Mouse (Mus musculus) hindbrain, embryonic 10.5 days (tissue): ENCODE results near the gene Slc30a9. TPM values are rescaled to one million over a fixed set of nuclear protein-coding genes. Genes with fewer than 3 reads are reported as not detected.
A peak's percentile ranks its signal among the peaks of the same experiment; 100 is the strongest.

Experiments used
- DNase-seq: peaks from one replicate; pipeline ENCODE4 v3.0.0-alpha.2; 2017; ENCODE audit warnings: low spot score
- H3K27ac ChIP-seq: fragments of 300-500 bp; sonication (generic); 2 replicates; pipeline ENCODE4 v1.5.1; 2016; ENCODE audit warnings: mild to moderate bottlenecking, moderate library complexity
- H3K27me3 ChIP-seq: fragments of 300-500 bp; sonication (generic); 2 replicates; pipeline ENCODE4 v1.6.1; 2016; ENCODE audit warnings: mild to moderate bottlenecking; ENCODE audit not compliant: poor library complexity, insufficient read depth, severe bottlenecking
- H3K36me3 ChIP-seq: fragments of 300-500 bp; sonication (generic); 2 replicates; pipeline ENCODE4 v1.6.1; 2016; ENCODE audit warnings: mild to moderate bottlenecking, moderate library complexity
- H3K4me1 ChIP-seq: fragments of 300-500 bp; sonication (generic); replicated peaks from 2 replicates; pipeline ENCODE4 v1.6.1; 2016; ENCODE audit warnings: mild to moderate bottlenecking
- H3K4me3 ChIP-seq: fragments of 300-500 bp; sonication (generic); 2 replicates; pipeline ENCODE4 v1.5.1; 2016; ENCODE audit warnings: mild to moderate bottlenecking, moderate library complexity
- H3K9me3 ChIP-seq: fragments of 300-500 bp; sonication (generic); 2 replicates; pipeline ENCODE4 v1.6.1; 2016; ENCODE audit warnings: mild to moderate bottlenecking, moderate library complexity
- WGBS: fragments of 180-500 bp; shearing (Covaris S2); methylation state at CpG from one replicate; pipeline ENCODE4 v1.1.7; 2016; 5-methylcytosine and 5-hydroxymethylcytosine counted together
- polyA plus RNA-seq: library from polyadenylated mRNA; unstranded; fragments of >200 nt; fragmentation: Nextera tagmentation; extraction: Ambion mirVana; gene quantifications from 2 replicates; pipeline ENCODE4 v1.2.1, GENCODE M21; 2016

The Slc30a9 gene
- polyA plus RNA-seq = 102 and 106 TPM in 2 replicates

GRCm38 (mm10) chr5:67306698-67307521 lies at the start of gene Slc30a9:
TSS of gene Slc30a9 (plus strand) at chr5:67306955.
- H3K9me3 ChIP-seq = no peaks in the 10 kb centered on the region
- WGBS = under 1% methylated on average over 83 of the region's 83 CpGs
- peak; percentile 94 for DNase-seq
- H3K4me1 ChIP-seq = peaks cover 17% of the 10 kb centered on the region
- H3K36me3 ChIP-seq = peaks cover 13% of the 10 kb centered on the region; the same call in 1 of the 2 replicates
- peak within 1 kb of the TSS; percentile 96 for H3K27ac ChIP-seq
- H3K4me3 ChIP-seq = peak within 1 kb of the TSS; percentile 95
- no peaks in the 10 kb centered on the region for H3K27me3 ChIP-seq

DNA sequence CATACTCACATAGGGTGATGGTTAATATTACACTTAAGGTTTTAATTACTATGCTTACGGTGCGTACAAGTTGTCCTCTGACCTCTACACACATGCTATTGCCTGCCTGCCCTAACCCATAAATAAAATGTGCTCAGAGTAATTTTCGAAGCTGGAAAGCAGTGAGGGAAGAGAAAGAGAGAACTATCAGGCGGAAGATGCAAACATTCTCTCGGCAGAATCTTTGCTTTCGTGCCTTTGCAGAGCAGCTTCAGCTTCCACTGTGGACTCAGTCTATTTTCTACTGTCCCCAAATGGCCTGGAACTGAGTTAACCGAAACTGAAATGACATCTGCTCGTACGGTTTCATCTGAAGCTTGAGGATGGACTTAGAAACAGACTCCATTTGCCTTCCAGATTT lies 48.3 kb upstream of the Slc30a9 start:
- Histone ChIP-seq H3K9me3 (no peaks in the 10 kb centered on the region), H3K27me3 (peaks cover 3% of the 10 kb centered on the region; the same call in 1 of the 2 replicates), H3K36me3 (peaks cover 14% of the 10 kb centered on the region), H3K4me1 (peaks cover 20% of the 10 kb centered on the region), H3K27ac (no peak overlapping the region), H3K4me3 (no peak overlapping the region)
- no peak for DNase-seq
- 88% methylated on average over 9 of the region's 9 CpGs for WGBS

GRCm38 (mm10) chr5:67260159-67260530 lies 46.6 kb upstream of the Slc30a9 start:
- Histone ChIP-seq H3K27me3 (peaks cover 3% of the 10 kb centered on the region; the same call in 1 of the 2 replicates), H3K9me3 (no peaks in the 10 kb centered on the region), H3K4me3 (peak overlapping the region; percentile 70), H3K36me3 (peaks cover 31% of the 10 kb centered on the region), H3K27ac (peak overlapping the region; percentile 93), H3K4me1 (peaks cover 20% of the 10 kb centered on the region)
- no peak for DNase-seq
- under 1% methylated on average over 9 of the region's 9 CpGs for WGBS

DNA sequence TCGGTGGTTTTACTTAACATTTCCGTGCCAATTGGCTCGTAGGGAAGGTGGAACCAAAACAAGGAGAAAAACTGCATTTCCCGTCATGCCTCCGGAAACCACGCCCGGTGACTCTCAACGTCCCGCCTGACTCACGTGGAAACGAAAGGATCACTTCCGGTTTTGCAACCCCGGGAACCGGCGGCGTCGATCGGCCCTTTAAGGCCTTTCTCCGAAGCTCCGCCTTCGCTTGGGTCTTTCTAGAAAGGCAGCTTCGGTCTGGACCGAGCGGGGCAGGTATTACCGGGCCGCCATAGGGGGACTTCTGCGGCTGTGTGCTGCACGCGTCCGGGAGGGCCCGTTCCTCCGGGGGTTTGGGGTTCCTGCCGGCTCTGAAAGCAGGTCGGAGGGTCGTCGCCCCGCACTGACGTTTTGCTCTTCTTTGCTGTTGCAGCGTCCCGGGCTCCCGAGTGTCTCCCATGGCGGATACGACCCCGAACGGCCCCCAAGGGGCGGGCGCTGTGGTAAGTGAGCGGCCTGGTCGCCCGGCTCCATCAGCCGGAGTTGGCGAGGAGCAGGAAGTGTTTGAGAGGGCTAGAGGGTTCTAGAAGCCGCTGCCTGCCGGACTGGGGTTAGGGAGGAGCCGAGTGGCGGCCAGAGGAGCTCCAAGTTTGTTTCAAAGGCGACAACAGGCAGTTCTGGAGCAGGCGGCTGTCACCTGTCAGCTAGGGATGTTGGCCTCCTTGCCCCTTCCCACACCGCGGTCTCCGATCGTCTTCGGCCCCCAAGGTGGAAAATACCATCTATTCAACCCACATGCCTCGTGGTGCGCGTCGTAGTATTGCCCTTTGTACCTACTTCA lies 46.0 kb upstream of the Slc30a9 start, which contains the start of gene Tmem33:
Gene Tmem33 (plus strand): TSS at position 35 of the 841 bp plus-strand sequence.
- Histone ChIP-seq H3K36me3 (peaks cover 37% of the 10 kb centered on the region), H3K9me3 (no peaks in the 10 kb centered on the region), H3K27me3 (no peaks in the 10 kb centered on the region), H3K4me1 (peaks cover 20% of the 10 kb centered on the region), H3K27ac (peak within 1 kb of the TSS; percentile 93), H3K4me3 (peak within 1 kb of the TSS; percentile 70)
- peak; percentile 93 for DNase-seq
- WGBS = under 1% methylated on average over 67 of the region's 67 CpGs

- Histone ChIP-seq H3K27ac (no peak overlapping the region), H3K27me3 (no peaks in the 10 kb centered on the region), H3K4me3 (no peak overlapping the region), H3K36me3 (peaks cover 59% of the 10 kb centered on the region), H3K4me1 (peaks cover 20% of the 10 kb centered on the region), H3K9me3 (no peaks in the 10 kb centered on the region)
- 94% methylated on average over 7 of the region's 7 CpGs for WGBS
- DNase-seq = no peak
Measured at GRCm38 (mm10) chr5:67262964-67263363, 43.8 kb upstream of the Slc30a9 start.

GRCm38 (mm10) chr5:67266106-67266505 lies 40.6 kb upstream of the Slc30a9 start:
- no peak for DNase-seq
- Histone ChIP-seq H3K27ac (no peak overlapping the region), H3K4me1 (peaks cover 15% of the 10 kb centered on the region), H3K9me3 (no peaks in the 10 kb centered on the region), H3K4me3 (no peak overlapping the region), H3K27me3 (no peaks in the 10 kb centered on the region), H3K36me3 (peaks cover 77% of the 10 kb centered on the region)
- 92% methylated on average over 1 of the region's 1 CpGs for WGBS

DNA sequence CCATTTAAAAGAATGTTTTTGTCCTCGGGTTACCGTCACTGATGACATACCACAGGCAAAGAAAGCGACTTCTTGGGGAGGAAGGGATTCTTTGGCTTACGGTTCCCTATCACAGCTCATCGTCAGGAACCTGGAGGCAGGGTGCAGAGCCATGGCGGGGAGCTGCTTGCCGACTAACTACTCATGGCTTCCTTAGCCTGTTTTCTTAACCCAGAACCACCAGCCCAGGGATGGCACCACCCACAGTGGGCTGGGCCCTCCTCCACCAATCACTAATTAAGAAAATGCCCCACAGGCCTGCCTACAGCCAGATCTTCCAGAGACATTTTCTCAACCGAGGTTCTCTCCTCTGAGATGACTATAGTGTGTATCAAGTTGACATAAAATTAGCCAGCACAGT lies 37.4 kb upstream of the Slc30a9 start:
- no peak for DNase-seq
- H3K9me3 ChIP-seq = no peaks in the 10 kb centered on the region
- no peak overlapping the region for H3K4me3 ChIP-seq
- H3K27ac ChIP-seq = no peak overlapping the region
- peaks cover 55% of the 10 kb centered on the region for H3K36me3 ChIP-seq
- no peaks in the 10 kb centered on the region for H3K4me1 ChIP-seq
- 94% methylated on average over 8 of the region's 8 CpGs for WGBS
- no peaks in the 10 kb centered on the region for H3K27me3 ChIP-seq

DNA sequence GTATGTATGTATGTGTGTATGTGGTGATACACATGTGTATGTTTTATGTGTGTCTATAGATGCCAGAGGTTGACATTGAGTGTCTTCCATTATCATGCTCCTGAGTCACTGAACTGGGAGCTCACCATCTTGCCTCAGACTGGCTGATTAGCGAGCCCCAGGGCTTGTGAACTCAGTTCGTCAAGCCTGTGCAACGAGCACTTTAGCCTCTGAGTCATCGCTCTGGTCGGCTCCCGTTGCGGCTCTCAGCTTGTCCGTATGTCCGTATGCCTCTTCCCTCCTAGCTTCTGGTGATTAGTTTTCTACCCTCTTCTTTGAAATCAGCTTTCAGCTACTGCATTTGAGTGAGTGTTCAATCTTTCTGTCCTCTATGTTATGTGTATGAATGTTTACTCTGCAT lies 27.3 kb upstream of the Slc30a9 start:
- DNase-seq = no peak
- no peak overlapping the region for H3K4me3 ChIP-seq
- H3K27ac ChIP-seq = no peak overlapping the region
- H3K9me3 ChIP-seq = no peaks in the 10 kb centered on the region
- H3K4me1 ChIP-seq = no peaks in the 10 kb centered on the region
- H3K27me3 ChIP-seq = no peaks in the 10 kb centered on the region
- H3K36me3 ChIP-seq = peaks cover 71% of the 10 kb centered on the region
- WGBS = 94% methylated on average over 9 of the region's 9 CpGs

DNA sequence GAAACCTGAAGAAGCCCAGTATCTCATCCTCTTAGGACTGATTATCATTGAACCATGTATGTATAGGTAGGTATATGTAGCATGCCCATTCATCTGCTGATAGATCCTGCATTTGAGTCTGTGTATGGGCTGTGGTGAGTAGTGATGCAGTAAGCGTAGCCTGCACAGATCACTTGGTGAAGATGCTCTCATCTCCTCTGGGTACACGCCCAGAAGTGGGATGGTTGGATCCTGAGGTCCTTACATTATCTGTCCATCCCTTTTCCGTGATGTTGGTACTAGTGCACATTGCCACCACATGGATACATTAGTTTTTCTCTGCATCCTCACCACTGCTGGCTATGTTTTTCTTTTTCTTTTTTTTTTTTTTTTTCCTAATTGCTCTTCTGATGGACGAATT lies 26.9 kb upstream of the Slc30a9 start:
- no peak for DNase-seq
- Histone ChIP-seq H3K9me3 (no peaks in the 10 kb centered on the region), H3K36me3 (peaks cover 75% of the 10 kb centered on the region), H3K27me3 (no peaks in the 10 kb centered on the region), H3K27ac (no peak overlapping the region), H3K4me3 (no peak overlapping the region), H3K4me1 (no peaks in the 10 kb centered on the region)
- WGBS = 92% methylated on average over 4 of the region's 4 CpGs

DNA sequence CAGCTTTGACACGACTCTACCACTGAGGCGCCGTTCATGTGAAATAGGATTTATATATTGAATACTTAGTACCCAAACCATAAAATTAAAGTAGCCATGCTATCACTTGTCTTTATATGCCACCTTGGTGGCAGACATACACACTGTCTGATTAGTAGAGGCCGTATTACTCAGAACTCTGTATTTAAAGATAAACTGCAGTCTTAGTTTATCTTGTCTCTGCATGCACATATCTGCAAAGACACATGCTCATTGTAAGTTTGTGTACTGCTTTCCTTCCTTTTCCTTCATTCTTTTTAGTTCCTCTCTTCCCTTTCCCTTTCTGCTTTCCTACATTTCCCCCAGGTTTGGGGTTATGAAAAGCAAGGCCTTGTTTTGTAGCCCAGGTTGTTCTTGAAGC lies 26.4 kb upstream of the Slc30a9 start:
- H3K4me1 ChIP-seq = no peaks in the 10 kb centered on the region
- no peaks in the 10 kb centered on the region for H3K27me3 ChIP-seq
- no peak overlapping the region for H3K27ac ChIP-seq
- H3K4me3 ChIP-seq = no peak overlapping the region
- H3K9me3 ChIP-seq = no peaks in the 10 kb centered on the region
- no peak for DNase-seq
- H3K36me3 ChIP-seq = peaks cover 81% of the 10 kb centered on the region
- WGBS = 96% methylated on average over 4 of the region's 4 CpGs

GRCm38 (mm10) chr5:67295029-67295428 lies 11.7 kb upstream of the Slc30a9 start:
- H3K9me3 ChIP-seq = no peaks in the 10 kb centered on the region
- 81% methylated on average over 3 of the region's 3 CpGs for WGBS

DNA sequence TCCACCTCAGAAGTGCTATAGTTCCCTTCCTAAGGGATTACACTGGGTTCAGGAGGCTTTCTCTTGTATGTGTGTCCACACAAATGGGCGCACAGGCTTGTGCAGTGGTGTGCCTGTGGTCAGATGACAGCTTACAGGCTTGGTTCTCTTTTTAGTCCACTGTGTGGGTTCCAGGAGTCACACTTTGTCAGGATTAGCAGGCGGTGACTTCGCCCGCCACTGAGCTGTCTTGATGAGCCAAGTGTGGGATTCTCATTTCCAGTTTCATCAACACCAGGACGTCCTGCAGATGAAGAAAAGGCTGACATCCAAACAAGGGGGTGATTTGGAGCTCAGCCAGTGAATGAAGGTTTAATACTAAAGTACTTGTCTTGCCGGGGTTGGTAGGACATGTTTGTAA lies 11.1 kb upstream of the Slc30a9 start:
- Histone ChIP-seq H3K4me1 (no peaks in the 10 kb centered on the region), H3K27me3 (no peaks in the 10 kb centered on the region), H3K27ac (no peak overlapping the region), H3K9me3 (no peaks in the 10 kb centered on the region), H3K4me3 (no peak overlapping the region), H3K36me3 (peaks cover 27% of the 10 kb centered on the region)
- 90% methylated on average over 6 of the region's 6 CpGs for WGBS
- DNase-seq = no peak

More at GRCm38 (mm10) chr5:67295029-67295428, 11.7 kb upstream of the Slc30a9 start:
- no peaks in the 10 kb centered on the region for H3K4me1 ChIP-seq
- H3K27me3 ChIP-seq = no peaks in the 10 kb centered on the region
- peaks cover 30% of the 10 kb centered on the region for H3K36me3 ChIP-seq
- H3K4me3 ChIP-seq = no peak overlapping the region
- DNase-seq = no peak
- no peak overlapping the region for H3K27ac ChIP-seq

DNA sequence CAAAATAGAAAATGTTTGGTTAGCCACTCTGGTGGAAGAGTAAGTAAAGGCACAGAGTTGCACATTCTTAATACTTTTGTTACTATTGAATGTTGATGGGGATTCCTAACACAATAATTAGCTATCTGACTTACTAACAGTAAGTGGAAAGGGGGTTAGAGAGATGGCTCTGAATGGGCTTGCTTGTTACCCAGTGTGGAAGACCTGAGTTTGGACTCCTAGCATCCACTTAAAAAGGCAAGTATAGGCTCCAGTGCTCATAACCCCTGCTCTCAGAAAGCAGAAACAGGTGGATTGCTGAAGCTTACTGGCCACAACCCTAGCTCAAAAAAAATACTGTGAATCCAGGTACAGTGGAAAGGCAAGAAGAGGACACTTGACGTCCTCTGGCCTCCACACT lies 10.6 kb upstream of the Slc30a9 start:
- Histone ChIP-seq H3K4me1 (no peaks in the 10 kb centered on the region), H3K36me3 (peaks cover 27% of the 10 kb centered on the region), H3K27ac (no peak overlapping the region), H3K9me3 (no peaks in the 10 kb centered on the region), H3K4me3 (no peak overlapping the region), H3K27me3 (no peaks in the 10 kb centered on the region)
- WGBS = 89% methylated on average over 1 of the region's 1 CpGs
- no peak for DNase-seq
